Mouse (Mus musculus) cerebellum, adult (tissue): ENCODE results near the gene Plcl2.
A peak's percentile ranks its signal among the peaks of the same experiment; 100 is the strongest.

Source experiments
- ATAC-seq: cut with Nextera tagmentation; 2 replicates; pipeline ENCODE4 v1.9.2; 2017; ENCODE audit warnings: mild to moderate bottlenecking, moderate library complexity, mixed read lengths; ENCODE audit not compliant: insufficient number of reproducible peaks, low FRiP score, low TSS enrichment

Gene Plcl2

DNA sequence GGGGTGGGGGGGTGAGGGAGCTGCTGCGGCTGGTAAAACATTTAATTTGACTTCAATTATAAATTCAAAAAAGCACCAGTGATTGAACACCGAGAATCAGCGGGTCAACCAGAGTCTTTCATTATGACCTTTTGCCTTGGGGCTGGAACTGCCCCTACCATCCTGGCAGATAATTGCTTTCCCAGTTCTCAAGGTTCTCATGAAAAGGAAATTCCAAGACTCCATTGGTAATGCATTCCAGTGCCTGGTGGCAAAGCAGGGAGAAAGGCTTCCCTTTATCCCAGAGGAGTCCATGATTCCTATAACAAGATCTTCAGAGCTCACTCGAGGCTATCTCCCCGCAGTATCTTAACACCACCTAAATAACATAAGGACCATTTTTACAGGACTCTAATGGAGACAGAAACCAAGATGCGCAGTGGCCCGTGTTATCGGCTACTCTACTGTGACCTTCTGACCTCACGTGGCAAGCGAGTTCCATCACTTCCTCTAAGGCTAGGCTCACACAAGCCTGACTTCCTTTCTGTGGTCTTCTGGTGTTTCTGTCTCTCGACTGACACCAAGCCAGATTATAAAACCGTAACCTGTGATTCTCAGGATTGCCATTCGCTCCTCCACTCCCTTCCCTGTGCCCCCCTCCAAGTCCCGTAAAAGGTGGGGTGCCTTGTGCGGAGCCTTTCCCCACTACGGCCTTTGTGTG is 10.0 kb upstream of the Plcl2 start:
- no peak for ATAC-seq

DNA sequence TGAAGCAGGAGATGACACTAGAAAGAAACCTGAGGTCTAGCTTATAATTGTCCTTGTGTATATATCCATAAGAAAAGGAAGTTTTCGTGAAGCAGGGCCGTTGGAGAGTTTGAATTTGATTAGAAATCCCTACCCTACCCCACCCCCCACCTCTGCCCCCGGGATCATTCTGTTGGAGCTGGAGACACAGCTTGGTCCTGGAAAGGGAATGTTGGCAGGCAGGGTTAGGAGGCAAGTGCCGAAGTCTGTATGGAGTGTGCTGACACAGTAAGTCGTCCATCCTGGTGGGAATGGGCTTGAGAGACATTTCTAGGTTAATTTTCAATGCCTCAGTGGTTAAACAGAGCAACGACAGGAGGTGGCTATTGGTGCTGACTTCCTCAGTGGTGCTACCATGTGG is 8.4 kb upstream of the Plcl2 start:
- ATAC-seq = no peak

DNA sequence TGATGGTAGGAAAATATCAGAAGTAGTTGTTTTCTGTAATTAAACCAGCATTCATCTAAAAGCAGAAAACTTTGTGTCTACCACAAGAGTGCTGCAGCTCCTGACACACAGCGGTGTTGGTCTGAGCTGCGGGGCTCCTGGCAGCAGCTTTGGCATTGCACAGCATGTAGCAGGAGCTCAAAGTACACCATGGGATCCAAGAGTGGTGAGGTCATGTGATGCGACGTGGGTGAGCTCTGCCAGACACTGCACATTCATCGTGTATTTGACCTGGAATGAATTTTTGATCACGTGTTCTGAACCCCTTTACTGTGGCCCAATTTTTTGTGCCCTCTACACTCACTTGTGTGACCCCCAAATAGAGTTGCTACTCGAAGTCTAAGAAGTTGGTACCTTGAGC is 6.1 kb upstream of the Plcl2 start:
- ATAC-seq = no peak

DNA sequence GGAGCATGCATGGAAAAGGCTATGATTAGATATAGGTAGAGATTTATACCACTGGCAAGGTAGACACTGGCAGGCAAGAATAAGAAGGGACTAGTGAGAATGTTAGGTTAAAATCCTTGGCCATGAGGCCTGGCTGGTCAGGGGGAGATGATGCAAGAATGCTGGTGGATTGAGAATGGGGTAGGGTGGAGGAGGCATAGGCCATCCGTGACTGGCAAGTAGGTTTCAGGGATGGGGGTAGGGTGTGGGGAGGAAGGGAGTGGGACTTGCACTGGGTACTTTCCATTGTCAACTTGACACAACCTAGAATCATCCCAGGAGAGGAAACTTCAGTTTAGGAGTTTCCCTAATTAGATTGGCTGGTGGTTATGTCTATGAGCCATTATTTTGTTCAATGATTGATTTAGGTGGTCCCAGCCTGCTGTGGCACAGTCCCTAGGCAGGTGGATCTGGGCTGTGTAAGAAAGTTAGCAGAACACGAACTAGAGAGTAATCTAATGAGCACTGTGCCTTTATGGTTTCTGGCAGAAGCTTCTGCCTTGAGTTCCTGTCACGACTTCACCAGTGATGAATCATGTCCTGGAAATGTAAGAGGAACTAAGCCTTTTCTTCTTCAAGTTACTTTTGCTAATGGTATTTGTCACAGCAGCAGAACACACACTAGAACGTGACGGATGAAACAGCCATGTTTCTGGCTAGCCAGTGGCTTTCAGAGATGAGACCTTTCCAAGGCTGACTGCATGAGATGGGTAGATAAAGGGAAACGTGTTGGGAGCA is 4.9 kb upstream of the Plcl2 start:
- ATAC-seq = no peak

DNA sequence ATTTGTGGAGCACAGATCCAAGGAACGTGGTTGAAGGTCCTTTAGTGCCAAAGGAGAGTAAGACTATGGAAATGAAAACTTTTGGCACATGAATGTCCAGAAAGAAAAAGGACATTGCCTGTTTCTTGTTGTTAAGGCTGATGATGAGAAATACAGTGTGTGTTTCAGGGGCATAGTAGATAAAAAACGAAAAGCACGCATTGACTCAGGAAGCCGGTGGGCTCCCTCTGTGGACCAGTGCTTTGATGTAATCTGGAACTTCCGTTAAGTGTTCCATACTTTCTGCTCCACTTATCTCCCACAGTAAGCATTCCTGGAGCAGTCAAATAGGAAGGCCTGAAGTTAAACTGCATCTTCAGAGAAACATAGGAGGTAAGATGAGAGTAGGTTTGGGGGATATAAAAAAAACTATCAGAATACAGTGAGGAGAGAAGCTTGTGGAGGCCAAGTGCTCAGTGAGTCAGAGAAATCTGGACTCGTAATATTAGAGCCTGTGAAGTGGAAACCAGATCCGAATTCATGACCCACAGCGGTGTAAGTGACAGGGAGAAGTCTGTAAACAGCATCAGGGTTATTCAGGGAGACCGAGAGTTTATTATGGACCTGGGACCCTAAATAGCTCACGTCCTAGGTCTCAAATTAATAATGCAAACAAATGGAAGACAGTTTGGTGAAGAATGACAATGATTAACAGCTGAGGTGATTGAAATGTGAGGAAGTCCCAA is 3.1 kb upstream of the Plcl2 start:
- no peak for ATAC-seq

DNA sequence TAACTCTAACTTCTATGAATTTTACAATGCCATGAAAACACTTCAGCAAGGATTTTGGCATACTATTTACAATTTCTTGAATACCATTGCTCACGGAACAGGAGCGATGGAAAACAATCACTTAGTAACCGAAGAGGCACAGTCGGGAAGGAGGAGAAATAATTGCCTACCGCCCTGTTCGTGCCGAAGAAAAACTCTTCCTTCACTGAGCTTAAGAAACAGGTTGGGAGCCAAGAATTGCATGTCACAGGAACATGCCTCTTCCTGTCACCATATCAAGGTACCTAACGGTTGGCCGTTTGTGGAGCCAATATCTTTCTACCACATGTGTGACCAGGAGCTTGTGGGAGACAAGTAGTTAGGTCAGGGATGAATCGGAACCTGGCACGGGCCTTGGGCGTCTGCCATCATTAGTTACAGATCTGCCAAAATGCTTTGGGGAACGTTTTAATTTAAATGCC is 2.3 kb upstream of the Plcl2 start:
- no peak for ATAC-seq

DNA sequence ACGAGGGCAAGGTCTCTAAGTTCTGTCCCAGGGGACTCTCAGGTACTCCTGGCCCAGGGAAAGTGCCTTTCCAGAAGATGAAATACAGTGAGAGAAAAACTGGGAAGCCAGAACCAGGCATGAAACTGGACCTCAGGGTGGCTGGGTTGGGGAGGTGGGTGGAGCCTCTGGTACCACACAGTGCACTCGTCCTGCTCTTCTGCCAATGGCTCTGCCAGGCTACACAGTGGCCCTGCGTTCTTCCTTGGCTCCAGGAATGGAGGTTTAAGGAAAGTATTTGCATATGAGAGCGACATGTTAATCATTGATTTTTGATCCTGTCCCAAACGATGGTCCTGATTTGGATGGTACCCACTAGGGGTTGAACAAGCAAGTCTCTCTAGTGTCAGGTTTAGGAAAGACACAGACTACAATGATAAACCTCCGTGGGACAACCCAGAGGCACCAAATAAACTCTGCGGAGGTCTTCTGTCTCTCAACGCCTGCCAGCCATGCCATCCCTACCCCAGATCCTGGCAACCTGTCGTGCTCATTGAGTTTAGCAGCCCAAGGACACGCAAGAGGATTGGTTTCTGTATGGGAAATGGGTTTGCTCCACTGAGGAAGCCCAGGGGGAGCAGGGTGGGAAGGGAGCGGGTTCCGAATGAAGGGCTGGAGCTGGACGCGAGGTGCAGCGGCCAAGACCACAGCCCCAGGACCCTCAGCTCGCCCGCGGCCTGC is 988 bp upstream of the Plcl2 start:
- peak; percentile 46 for ATAC-seq

DNA sequence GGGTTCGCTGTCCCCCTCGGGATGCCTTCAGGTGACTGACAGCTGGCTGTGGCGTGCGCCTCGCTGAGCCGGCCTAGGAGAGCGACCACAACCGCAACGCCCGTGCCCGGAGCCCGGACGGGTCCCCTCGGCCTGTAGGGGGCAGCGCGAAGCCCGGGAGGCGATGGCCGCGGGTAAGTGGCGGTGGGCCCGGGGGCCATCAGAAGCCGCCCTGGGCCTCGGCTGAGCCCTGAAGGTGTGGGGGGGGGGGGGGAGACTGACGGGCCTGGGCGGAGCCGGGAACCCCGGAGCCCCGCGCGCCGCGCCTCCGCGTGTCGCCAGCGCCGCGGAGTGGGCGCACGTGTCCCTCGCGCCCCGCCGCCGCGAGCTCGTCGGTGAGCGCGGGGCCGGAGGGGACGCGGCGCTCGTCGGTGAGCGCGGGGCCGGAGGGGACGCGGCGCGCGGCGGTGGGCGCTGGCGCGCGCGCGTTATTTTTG is 390 bp upstream of the Plcl2 start:
- ATAC-seq = peak; percentile 59

DNA sequence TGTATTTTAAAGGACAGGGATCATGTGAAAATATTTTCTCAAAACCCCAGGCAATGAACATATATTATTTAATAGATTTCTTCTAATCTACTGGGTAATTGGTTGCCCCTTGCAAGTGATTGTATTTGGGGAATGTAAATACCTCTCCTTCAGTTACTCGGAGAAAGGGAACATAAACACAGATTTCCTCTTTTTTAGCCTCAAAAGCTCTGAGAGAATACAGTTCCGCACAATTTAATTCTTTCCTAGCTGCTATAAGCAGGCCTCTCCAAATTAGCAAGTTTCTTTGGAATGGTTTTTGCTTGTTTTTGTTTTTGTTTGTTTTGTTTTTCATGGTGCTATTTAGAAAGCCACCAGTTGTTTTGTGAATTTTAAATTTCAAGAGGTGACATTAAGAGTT is 1.1 kb downstream of the Plcl2 start:
- no peak for ATAC-seq

DNA sequence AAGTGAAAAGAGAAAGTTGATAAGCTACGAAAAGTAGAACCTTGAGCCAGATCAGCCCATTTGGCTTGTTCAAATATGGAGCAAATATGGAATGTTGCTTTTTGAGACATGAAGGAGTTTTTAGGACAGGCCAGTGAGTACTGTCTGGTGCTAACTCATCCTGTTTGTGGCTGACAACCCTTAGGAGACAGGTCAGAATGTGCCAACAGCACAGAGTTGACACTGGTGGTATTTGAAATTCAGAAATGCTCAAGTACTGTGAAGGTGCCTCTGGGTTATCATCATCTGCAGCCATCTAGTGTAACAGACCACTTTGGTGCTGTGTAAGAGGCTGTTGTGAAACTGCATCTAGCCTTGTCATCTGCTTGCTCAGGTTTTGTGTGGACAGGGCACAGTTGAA is 1.5 kb downstream of the Plcl2 start:
- ATAC-seq = no peak

DNA sequence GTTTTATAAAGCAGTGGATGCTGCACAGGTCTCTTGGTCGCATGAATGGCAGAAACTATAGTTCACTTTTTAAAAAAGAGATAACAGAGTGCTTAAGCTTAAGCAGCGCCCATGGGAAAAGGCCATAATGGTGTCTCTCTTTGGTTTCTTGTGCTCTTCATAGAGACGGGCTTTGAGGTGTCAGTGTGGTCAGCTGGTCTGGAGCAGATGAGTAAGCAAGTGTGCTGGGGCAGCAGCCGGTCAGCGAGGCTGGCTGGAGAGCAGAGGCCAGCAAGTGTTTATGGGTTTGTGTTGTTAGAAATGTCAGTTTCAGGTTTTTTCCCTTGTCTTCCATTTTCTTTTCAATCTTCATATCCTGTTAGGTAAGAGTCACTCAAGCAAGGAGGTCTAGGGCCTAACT is 3.0 kb downstream of the Plcl2 start:
- ATAC-seq = no peak

DNA sequence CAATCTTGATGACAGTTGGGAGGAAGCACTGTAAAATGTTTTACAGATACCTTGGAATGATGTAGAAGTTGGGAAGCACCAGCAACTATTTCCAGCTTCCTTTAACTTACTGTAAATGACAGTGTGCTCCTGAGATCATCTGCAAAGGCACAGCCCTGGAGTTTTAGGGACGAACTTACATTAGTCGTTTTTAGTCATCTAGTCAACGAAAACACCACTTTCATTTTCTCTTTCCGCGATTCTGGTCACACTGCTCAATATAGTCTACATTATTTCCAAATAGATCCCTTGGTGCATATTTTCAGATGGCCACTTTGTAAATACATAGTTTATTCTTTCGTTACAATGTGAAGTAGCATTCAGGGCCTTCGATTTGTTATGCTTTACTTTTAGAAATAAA is 3.6 kb downstream of the Plcl2 start:
- ATAC-seq = no peak

DNA sequence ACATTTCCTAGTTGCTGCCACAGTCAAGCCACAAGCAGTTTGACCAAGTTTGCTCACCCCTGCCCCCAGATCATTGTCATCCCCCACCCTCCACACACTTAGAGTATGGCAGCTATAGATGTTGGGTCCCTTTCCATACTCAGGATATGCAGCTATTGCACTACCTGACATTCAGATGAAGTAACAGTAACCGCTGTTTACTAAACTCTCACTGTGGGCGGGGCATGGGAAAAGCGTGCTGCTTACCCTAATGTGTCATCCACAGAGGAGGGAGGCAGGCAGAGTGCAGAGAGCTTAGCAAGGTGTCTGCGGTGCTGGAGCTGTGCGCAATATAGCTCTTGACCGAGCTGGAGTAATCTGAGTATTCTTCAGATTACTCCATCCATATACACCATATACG is 4.2 kb downstream of the Plcl2 start:
- no peak for ATAC-seq

DNA sequence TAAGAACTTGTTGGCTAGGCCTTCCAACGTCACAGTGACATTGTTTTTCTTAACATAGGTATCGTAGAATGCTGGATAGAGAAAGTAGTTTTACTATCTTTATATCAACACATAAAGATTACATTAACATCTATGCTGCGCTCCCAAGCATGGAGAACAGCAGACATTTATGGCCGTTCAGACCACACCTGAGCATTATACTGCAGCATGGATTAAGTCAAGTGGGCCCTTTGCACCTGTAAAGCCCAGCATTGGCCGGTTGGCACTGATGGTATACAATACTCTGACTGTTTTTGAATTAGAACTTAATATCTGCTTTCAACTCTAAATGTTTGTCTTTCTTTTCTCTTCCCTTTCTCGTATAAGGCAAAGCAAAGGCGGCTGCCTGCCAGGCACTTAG is 4.8 kb downstream of the Plcl2 start:
- ATAC-seq = no peak

DNA sequence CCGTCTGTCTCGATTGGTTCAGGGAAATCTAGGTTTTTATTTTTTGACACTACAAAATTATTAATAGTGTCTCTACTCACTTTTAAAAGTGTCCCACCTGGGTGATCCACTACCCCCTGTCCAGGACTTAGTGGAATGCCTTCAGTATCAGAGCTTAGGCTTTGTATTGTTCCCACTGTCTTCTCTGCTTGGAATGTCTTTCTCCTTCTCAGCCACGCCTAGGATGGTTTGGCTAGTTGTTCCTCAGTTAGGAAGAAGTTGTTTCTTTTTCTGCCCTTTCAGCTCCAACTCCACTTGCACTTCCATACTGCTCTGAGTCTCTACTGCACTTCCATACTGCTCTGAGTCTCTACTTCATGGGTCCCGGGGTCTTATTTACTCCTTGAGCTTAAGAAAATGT is 6.7 kb downstream of the Plcl2 start:
- no peak for ATAC-seq

DNA sequence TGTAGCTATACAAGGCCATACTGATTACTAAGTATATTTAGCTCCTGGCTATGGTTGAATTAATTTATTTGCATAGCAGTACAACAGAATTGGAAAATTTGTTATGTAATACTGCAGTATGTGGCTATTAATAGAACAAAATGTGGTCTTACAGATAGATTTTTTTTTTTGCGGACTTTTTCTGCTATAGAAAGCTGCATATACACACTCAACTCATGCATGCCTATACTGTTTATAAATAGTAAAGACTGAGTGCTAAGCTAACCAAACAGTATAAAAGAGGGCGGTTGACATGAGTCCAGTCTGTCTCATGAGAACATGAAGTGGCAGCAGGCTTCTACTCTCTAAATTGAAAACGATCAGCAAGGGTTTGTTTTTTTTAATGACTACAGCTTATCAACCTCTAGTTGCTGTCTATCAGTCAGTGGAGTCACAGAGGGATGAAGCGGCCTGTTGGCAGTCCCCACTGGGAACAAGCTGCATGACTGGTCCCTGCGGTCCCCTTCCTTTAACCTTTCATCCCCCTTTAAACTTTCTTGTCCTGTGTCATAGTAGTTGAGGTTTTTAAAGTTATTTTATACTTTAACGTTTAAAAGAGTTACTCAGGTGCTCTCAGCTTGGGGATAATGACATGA is 8.7 kb downstream of the Plcl2 start:
- no peak for ATAC-seq

DNA sequence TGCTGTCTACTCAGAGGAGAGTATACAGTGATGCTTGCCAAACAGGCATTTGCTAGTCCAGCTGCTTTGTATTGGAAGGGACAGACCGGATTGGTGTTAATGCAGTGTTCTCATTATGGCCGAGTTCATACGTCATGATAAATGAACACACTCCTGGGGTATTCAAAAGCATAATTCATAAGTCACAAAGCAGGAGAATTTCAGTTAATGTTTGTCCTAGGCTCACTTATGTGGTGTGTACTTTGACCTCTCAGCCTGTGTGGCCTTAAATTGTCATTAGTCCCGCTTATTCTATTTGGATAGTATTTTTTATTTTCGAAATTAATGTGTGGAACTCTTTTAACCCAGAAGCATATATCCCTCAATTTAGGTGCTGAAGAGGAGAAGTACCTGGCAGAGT is 10.4 kb downstream of the Plcl2 start:
- no peak for ATAC-seq

DNA sequence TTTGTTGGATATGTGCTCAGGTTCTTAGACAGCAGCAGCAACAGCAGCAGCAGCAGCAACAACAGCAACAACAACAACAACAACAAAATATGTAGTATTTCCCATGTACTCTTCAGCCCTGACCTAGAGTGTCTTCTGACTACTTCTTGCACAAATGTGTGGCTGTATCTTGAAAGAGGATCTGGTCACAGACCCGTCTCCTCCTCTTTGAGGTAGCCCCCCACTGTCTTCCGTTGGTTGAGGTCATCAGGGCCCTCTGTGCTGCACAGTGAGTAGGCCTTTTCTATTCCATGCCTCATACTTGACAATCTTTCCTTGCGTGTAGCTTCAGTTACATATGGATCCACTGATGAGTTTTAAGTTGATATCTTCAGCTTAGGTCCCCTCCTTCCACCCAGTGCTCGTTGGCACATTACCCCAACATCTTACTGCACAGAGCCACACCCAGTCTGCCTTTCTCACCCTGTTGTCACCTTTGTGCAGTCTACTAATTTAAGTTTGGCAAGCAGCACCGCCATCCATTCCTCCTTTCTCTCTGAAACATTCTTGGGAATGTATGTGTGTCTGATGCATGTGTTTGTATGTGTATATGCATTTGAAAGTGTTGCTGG is 13.4 kb downstream of the Plcl2 start:
- ATAC-seq = no peak

DNA sequence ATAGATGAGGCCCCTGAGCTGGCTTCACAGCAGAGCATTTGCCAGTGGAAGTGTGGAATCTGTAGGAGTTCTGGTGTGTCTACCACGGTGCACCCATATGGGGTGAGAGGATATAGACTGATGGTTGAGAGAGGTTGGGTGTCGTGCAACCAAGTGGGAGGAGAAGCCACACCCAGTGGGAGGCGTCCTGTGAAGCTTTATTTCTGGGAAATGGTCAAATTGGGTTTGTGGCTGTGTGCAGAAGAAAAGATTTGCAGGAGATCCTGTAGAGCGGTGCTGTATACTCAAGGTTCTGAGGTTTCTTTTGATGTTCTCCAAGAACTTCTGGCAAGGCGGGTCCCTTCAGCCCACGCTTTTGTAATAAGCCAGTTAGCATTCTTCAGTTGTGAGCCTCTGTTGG is 15.8 kb downstream of the Plcl2 start:
- no peak for ATAC-seq

DNA sequence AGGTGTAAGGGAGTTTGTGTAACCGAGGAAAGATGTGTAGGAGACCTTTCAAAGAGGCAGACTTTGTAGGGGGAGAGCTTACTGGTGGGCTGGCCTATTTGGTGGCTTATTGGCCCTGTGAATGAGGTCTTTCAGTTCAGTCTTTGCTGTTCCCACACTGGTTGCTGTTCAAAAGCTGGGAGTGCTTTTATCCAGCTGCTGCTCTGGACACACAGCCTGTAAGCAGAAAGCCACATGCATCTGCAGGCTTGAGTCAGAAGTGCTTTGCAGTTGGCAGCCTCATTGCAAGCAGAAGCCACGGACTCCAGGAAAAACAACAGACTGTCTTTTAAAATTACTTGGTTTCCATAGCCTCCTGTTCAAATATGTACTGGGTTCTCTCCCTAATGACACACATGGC is 16.6 kb downstream of the Plcl2 start:
- ATAC-seq = no peak
